Mouse (Mus musculus) T-helper 2 cell (primary cell): Measurements from ENCODE around the gene Clpx.
"Not testable (repeated sequence)": the region's sequence is repeated elsewhere in the genome, so short reads cannot be mapped to it uniquely, and the experiment has no call there.

Experiments used
- in situ Hi-C: fragments of 300-600 bp; cut with MboI, MseI; formaldehyde crosslinking; loops from one replicate; pipeline ENCODE4 v1.15.1; 2025; ENCODE audit warnings: high pct_unique_total_duplicates

Gene Clpx

DNA sequence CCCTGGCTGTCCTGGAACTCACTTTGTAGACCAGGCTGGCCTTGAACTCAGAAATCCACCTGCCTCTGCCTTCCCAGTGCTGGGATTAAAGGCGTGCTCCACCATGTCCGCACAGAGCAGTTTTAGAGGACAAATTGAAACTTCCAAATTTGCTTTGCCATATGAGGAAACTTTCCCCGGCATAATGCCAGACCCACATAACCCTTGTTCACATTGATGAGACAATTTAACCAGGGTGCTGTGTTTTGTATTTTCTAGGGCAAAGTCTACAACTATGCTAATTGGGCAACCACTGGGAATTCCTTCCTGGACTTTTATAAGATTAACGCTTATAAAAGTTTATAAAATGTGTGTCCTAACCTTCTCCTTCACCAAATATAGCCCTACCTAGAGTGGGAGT is 4.1 kb upstream of the Clpx start:
- in situ Hi-C loops, result loop anchor here (5.0 kb wide), 1 partner anchor 78 kb away; no protein-coding TSS in a partner anchor

DNA sequence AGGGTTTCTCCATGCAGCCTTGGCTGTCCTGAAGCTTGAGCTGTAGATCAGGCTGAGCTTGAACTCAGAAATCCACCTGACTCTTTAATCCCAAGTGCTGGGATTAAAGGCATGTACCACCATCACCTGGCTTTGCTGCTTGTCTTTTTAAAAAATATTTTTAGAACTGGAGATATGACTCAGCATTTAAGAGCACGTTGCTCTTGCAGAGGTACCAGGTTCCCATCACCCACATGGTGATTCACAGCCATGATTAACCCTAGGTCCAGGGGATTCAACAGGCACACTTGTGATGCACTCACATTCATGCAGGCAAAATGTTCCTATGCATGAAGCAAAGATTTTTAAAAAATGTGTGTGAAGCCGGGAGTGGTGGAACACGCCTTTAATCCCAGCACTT is 1.6 kb upstream of the Clpx start:
- in situ Hi-C loops, result loop anchor here (5.0 kb wide), 1 partner anchor 80 kb away; no protein-coding TSS in a partner anchor

- in situ Hi-C loops, result loop anchor here (5.0 kb wide), 1 partner anchor 81 kb away; no protein-coding TSS in a partner anchor
These were observed 941 bp upstream of the Clpx start for GRCm38 (mm10) chr9:65293119-65293518.

DNA sequence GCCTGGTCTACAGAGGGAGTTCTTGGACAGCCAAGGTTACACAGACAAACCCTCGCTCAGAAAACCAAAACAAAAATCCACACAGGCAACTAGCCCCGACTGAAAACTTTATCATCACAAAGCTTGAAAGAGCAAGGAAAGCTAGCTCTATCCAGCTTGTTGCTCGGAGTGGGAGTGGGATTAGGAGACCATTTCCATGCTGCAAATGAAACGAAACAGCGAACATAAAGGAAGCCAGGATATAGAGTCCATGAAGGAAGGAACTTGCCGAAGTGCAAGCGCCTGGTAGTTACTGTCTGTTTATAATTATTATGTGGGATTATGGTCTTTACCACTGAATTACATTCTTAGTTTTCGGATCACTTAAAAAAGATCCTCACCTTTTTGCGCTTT is 484 bp upstream of the Clpx start:
- in situ Hi-C loops, result loop anchor here (5.0 kb wide), 1 partner anchor 81 kb away; no protein-coding TSS in a partner anchor

GRCm38 (mm10) chr9:65294716-65295378 is 787 bp downstream of the Clpx start:
- in situ Hi-C loops, result loop anchor here (5.0 kb wide), 1 partner anchor 83 kb away; no protein-coding TSS in a partner anchor

- in situ Hi-C loops, result no loop called here
These were observed 3.0 kb downstream of the Clpx start for GRCm38 (mm10) chr9:65297056-65297455.

GRCm38 (mm10) chr9:65298761-65299160 is 4.7 kb downstream of the Clpx start:
- in situ Hi-C loops, result no loop called here

DNA sequence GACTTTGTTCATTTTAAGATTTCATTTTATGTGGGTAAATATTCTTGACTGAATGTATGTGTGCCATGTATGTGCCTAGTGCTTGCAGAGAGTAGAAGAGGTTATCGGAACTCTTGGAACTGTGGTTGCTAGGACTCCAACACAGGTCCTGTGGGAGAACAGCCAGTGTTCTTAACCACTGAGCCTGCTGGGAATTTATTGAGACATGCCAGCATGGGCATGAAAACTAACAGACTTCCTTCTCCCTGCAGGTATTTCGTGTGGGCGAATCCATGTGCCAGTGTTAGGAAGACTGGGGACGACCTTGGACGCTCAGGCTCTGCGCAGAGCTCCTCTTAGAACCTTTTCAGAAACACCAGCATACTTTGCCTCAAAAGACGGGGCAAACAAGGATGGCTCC is 5.6 kb downstream of the Clpx start:
- in situ Hi-C loops, result no loop called here

DNA sequence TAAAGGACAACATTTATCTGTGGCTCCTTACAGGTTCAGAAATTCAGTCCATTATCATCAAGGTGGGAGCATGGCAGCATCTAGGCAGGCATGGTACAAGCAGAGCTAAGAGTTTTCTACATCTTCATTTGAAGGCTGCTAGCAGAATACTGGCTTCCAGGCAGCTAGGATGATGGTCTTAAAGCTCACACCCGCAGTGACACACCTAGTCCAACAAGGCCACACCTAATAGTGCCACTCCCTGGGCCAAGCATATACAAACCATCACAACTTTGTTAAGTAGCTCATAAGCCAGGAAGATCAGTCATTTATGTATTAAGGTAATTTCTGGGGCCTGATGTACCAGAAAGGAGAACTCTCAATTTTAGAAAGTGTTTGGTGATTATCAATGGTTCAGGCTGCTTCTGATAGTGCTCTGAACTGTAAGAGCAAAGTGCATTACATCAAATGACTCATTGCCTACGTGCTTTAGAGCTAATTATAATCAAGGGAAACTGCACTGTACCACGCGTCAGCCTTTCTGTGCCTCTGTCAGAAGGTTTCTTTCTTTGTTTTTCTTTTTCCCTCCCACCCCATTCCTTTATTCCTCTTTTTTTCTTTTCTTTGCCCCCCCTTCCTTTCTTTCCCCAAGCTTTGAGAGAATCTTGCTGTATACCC is 8.4 kb downstream of the Clpx start:
- in situ Hi-C loops, result no loop called here

GRCm38 (mm10) chr9:65303586-65303985 is 9.5 kb downstream of the Clpx start:
- in situ Hi-C loops, result no loop called here

- in situ Hi-C loops, result no loop called here
These were observed 10.2 kb downstream of the Clpx start for GRCm38 (mm10) chr9:65304300-65304699.

DNA sequence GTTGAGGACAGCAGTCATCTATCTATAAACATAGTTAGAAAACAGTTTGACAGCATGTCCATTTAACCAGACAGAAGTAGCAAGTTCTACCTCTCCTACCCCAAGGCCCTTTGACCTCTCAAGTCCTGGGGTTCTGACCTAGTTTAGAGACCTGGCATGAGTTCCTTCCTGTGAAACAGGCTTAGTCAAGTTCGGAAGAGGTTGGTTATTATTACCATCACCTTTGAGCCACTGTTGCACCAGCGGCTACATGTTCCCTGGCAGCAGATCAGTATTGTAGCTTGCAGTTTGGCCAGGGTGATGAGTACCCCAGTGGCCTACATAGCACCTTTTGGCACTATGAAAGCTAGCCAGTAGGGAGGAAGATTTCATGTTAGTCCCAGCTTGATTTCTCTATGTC is 12.6 kb downstream of the Clpx start:
- in situ Hi-C loops, result no loop called here

DNA sequence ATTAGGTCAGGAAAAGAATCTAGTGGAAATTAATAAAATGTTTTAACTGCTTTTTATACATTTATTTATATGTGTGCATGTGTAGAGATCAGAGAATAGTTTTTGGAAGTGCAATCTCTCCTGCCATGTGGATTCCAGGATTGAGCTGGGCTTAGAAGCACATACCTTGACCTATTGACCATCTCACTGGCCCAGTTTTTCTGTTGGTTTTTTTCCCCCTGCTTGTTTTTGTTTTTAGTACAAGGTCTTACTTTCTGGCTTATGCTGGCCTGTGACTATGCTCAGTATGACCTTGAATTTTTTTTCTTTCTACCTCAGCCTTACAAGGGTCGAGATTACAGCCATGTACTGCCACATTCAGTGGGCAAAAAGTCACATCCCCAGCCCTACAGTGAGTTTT is 14.0 kb downstream of the Clpx start:
- in situ Hi-C loops, result no loop called here

- in situ Hi-C loops, result no loop called here
These were observed 18.8 kb downstream of the Clpx start for GRCm38 (mm10) chr9:65312669-65313357.

GRCm38 (mm10) chr9:65313846-65314245 is 19.8 kb downstream of the Clpx start:
- in situ Hi-C loops, result no loop called here

GRCm38 (mm10) chr9:65322255-65322900 is 28.3 kb downstream of the Clpx start:
- in situ Hi-C loops, result no loop called here

GRCm38 (mm10) chr9:65325971-65326370 is 31.9 kb downstream of the Clpx start:
- in situ Hi-C loops, result no loop called here

- in situ Hi-C loops, result no loop called here
These were observed 33.3 kb downstream of the Clpx start for GRCm38 (mm10) chr9:65327371-65327770.

- in situ Hi-C loops, result no loop called here
These were observed 39.9 kb downstream of the Clpx start for GRCm38 (mm10) chr9:65333958-65334357.

GRCm38 (mm10) chr9:65339146-65339545 is 45.1 kb downstream of the Clpx start:
- in situ Hi-C loops, result no loop called here

- in situ Hi-C loops, result no loop called here
These were observed 46.4 kb downstream of the Clpx start for GRCm38 (mm10) chr9:65340414-65340813.

DNA sequence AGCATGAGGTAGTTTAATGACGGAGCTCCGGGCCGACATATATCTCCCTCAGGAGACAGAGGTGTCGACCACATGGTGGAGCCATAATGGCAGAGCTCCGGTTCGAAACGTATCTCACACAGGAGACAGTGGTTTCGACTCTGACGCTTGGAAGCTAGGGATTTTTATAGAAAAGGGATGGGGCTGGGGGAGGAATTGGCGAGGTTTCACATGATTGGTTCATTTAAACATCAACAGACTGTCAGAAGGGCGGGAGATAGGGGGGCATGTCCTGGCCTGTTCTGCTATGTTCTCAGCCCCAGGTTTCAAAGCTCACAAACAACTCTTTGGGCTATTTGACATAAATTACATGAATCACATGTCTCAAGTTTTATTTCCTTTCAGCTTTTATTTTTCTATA is 51.4 kb downstream of the Clpx start:
- in situ Hi-C loops, result not testable (repeated sequence)
